Mouse (Mus musculus) activated CD4-positive, CD25-positive, alpha-beta regulatory T cell, adult 4 months (primary cell): ENCODE measurements around the gene Ints12. TPM values are rescaled to one million over a fixed set of nuclear protein-coding genes. Genes with fewer than 3 reads are reported as not detected.

Experiments
- ATAC-seq: one replicate; pipeline ENCODE4 v1.8.0; 2017
- polyA plus RNA-seq, 2 experiments: library from polyadenylated mRNA; unstranded; fragments of 100-300 nt; shearing (Covaris generic); gene quantifications; one replicate each; pipeline ENCODE4 v1.2.1; 2017

Gene Ints12
- polyA plus RNA-seq, 2 experiments from 2014 or later = 17.1 to 20.7 TPM

DNA sequence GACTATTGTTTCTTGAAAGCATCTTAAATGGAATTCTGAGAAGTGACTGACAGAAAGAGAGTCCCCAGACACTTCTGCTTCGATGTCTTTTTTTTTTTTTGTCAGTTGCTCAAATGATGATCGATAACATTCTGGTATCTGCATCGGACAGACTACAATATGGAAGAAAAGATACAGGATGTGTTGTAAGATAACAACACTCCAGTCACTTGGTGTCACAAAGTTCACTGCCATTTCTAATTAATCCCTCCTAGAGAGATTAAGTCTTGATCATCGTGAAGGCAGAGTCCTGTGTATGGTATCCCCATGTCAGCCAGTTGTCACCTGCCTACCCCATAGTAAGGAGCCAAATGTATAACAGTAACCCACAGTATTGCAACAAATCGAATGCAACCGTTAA is 60.0 kb downstream of the Ints12 start:
- ATAC-seq = no peak

DNA sequence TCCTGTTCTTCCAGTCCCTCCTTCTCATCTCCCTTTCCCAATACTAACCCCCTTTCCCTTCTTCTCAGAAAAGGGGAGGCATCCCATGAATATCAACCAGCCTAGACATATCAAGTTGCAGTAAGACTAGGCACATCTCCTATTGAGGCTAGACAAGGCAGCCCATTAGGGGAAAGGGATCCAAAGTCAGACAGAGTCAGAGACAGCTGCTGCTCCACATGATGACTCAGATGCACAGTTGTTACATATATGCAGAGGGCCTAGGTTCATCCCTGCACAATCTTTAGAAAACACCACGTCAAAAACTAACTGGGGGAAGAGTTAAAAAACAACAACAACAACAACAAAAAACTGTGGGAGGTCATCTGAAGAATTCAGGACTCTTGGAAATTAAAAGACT is 61.2 kb downstream of the Ints12 start:
- no peak for ATAC-seq

DNA sequence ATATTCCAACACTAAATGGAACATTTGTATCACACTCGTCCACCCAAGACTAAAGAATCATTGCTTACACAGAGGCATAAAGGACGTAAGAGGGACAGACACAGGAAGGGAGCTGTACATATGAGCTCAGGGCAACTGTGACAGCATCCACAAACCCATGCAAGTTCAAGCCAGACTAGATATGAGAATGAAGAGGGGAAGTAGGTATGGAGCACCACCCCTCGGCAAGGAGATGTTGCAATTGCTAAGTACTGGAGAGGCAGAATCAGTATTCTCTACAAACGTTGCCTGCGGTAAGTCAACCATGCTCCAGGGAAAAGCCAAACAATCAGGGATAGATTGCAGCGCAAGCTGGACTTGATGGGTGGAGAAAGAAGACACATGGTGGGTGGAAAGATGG is 62.0 kb downstream of the Ints12 start:
- ATAC-seq = no peak

DNA sequence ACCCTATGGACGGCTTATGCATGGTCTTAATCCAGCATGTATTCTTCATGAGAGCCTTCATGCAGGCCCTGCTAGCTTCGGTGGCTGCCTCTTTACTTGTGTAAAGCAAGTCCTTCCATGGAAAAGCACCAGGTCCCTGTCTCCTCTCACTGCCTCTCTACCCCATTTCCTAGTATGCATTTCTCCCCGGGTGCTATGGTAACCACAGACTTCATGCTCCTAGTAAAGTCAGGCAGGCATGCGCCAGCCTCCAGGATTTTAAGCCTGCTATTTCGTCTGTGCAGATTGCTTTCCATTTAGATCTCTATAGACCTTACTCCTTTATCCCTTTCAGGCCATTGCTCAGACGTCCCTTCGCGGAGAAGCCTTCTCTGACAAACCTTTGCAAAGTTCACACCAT is 63.0 kb downstream of the Ints12 start:
- no peak for ATAC-seq

DNA sequence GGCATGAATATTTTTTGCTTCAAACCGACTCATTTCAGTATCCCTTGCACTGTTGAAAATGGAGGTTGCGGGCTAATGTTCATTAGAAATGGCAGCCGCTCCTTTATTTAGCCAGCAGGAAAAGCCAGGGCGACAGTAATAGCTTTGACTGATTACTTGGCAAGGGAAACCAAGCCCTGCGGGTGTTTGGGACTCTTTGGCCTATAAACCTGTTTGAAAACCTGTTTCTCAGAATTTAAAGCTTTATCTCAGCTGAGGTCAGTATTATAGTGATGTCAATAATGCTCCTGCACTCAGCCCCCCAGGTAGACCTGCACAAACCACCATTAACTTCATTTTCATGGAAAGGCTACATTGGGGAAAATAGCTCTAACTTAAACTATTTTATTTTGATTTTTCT is 66.6 kb downstream of the Ints12 start:
- ATAC-seq = no peak

Other genes starting within 250 kb of the Ints12 start
- gene Npnt, start 141.5 kb upstream of the Ints12 start, polyA plus RNA-seq = under 1 TPM in 1 of 2 experiments, not detected in 1; 0.29 TPM
- gene Gstcd, start 193 bp downstream of the Ints12 start, polyA plus RNA-seq = 1 to 10 TPM; 2.5 to 4.0 TPM
- gene Arhgef38, start 143.1 kb downstream of the Ints12 start, polyA plus RNA-seq = not detected
- gene Ppa2, start 218.3 kb downstream of the Ints12 start, polyA plus RNA-seq = 10 to 100 TPM; 22.9 to 24.4 TPM